Mouse (Mus musculus) gastrocnemius, adult 18-20 months (tissue): ENCODE data around the gene Fam25c. TPM values are rescaled to one million over a fixed set of nuclear protein-coding genes. Genes with fewer than 3 reads are reported as not detected.
A peak's percentile ranks its signal among the peaks of the same experiment; 100 is the strongest.

Source experiments
- DNase-seq: peaks from one replicate; pipeline ENCODE4 v3.0.0; 2021; ENCODE audit warnings: low spot score
- long read RNA-seq, 2 experiments: library from polyadenylated mRNA; stranded (forward); transcript quantifications; one replicate each; pipeline ENCODE4 v2.0.0; 2021
- total RNA-seq, 2 experiments: library from RNA; stranded (reverse); gene quantifications; 2 replicates each; pipeline ENCODE4 v1.2.3; 2021

Gene Fam25c
- not detected for total RNA-seq
- long read RNA-seq, experiment 1 = 0 reads
- long read RNA-seq, experiment 2 = 0 reads

DNA sequence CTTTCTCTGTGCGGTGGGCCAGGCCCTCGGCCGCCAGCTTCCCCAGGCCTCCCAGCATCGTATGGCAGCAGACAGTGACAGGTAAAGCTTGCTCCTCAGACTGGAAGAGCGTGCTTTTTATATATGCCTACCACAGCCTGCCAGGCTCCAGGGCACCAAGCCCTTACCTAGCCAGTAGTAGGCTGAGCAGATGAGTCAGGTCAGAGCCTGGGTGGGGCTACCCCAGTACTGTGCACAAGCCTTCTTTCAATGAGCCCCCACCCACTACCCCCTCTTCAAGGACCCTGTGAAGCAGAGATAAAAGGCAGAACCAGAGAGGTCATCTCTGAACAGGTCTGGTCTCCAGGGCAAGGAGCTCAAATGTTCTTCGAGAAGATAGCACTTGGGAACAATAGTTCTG, at the start of gene Fam25c:
Gene Fam25c, minus strand, starts transcription at position 133 of the 400 bp plus-strand sequence.
- DNase-seq = no peak

DNA sequence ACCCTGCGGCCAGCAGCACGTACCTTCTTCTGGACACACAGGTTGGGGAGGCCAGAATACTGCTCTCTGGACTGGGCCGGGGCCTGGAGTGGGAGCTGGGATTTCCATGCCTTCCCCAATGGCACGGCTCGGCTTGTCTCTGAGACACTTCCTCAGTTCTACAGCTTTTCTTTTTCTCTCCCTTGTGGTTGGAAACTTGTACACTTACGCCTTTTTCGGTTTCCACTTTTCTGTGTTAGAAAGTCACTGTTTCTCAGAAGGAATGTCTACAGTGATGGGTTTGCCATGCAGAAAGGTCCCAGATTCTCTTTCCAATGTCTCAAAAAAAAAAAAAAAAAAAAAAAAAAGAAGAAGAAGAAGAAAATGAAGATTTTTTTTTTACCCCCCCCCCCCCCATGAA, 48.2 kb upstream of the Fam25c start:
- no peak for DNase-seq

DNA sequence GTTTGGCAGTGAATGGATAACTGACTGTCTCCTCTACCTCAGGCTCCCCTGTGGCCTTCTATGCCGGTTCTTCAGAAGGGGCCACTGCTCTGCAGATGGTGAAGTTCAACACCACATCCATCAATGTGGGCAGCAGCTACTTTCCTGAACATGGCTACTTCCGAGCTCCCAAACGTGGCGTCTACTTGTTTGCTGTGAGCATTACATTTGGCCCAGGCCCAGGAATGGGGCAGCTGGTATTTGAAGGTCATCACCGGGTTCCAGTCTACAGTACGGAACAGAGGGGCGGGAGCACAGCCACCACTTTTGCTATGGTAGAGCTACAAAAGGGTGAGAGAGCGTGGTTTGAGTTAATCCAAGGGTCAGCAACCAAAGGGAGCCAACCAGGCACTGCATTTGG, 47.6 kb upstream of the Fam25c start:
- DNase-seq = no peak

GRCm38 (mm10) chr14:34401135-34401534, 45.9 kb upstream of the Fam25c start:
- DNase-seq = peak; percentile 86

- no peak for DNase-seq
Observed at GRCm38 (mm10) chr14:34400021-34400420, 44.8 kb upstream of the Fam25c start.

- no peak for DNase-seq
Observed at GRCm38 (mm10) chr14:34399301-34399700, 44.1 kb upstream of the Fam25c start.

DNA sequence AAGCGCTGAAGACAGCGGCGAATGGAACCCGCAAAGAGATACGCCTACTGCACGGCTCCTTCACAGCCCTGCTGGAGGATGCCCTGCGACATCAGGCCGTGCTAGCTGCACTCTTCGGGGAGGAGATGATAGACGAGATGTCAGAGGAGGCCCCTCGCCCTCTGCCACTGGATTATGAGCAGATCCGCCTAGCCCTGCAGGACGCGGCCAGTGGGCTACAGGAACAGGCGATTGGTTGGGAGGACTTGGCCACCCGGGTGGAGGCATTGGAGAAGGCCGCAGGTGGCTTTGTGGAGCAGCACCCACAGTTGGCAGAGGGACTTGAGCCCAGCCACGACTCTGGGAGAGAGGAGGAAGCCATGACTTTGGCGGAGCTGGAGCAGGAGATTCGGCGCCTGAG, 43.7 kb upstream of the Fam25c start:
- no peak for DNase-seq

DNA sequence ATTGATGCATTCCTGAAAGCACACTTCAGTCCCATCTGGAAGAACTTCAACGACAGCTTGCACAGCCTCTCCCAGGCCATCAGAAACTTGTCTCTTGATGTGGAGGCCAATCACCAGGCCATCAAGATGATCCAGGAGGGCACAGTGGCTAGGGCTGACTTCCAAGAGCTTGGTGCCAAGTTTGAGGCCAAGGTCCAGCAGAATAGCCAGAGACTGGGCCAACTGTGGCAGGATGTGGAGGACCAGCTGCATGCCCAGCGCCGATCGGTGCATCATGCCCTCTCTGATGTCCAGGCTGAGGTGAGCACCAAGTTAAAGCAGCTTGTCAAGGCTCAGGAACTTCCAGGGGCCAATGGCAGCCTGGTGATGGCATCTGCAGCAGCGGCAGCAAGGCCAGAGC, 42.6 kb upstream of the Fam25c start:
- no peak for DNase-seq

DNA sequence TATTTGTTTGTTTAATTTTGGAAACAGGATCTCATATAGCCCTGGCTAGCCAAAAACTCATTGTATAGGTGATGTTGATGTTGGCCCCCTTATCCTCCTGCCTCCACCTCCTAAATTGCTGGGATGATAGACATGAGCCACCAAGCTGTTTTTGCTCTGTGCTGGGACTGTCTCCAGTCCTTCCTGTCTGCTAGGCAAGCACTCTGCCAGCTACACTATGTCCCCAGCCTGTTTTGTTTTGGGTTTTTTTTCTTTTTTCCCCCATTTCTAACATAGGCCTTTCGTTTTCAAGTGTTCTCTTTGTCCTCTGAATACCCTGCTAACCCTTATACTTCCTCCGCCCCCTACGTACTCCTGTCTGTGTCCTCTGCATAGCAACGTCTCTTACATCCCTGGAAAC, 38.1 kb upstream of the Fam25c start:
- DNase-seq = no peak

DNA sequence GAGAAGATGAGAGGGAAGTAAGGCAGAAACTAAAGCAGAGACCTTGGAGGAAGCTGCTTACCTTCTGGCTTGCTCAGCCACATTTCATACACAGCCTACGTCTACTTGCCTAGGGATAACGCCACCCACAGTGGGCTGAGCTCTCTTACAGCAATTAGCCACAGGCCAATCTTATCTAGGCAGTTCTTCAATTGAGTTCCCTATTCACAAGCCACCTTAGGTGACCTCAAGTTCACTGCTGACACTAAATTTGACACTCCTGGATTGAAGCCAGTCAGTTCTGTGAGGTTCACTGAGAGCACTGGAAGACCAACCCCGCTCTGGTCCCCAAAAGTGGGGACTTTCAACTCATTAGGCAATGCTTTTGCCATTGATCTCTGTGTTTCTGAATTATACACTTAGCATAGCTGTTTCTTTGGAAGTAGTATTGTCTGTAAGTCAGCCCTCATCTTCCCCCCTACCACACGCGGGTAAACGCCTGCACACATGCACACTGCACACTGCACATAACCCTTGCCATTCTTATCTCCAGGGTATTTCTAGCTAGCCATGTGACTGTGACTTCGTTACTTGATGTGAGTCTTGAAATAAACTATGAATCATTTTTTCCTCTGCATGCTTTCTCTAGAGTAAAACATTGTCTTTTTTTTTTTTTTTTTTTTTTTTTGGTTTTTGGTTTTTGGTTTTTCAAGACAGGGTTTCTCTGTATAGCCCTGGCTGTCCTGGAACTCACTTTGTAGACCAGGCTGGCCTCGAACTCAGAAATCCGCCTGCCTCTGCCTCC, 27.9 kb upstream of the Fam25c start:
- no peak for DNase-seq

- no peak for DNase-seq
Observed at GRCm38 (mm10) chr14:34378560-34379331, 23.5 kb upstream of the Fam25c start.

DNA sequence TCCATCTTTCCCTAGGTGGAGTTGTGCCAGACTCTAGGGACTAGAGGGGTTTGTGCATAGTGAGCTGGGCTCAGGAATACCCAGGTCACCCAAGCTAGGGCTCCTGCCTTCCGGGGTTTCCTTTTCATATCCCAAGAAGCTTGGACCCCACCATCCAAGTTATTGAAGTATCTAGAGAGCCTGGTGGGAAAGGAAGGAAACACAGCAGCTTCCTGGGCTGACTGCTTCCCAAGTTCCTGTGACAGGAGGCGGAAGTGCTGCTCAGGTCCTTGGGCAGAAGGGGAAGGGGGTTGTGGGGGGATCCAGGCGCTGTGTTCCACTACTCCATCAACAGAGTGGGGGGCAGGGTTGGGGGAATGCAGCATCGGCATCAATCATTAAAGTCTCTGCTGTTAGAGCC, 21.9 kb upstream of the Fam25c start:
- DNase-seq = no peak

GRCm38 (mm10) chr14:34375941-34376340, 20.7 kb upstream of the Fam25c start:
- no peak for DNase-seq

GRCm38 (mm10) chr14:34375415-34375904, 20.2 kb upstream of the Fam25c start, which contains the start of gene Mmrn2:
Gene Mmrn2 (plus strand): TSS chr14:34375465.
- no peak for DNase-seq

DNA sequence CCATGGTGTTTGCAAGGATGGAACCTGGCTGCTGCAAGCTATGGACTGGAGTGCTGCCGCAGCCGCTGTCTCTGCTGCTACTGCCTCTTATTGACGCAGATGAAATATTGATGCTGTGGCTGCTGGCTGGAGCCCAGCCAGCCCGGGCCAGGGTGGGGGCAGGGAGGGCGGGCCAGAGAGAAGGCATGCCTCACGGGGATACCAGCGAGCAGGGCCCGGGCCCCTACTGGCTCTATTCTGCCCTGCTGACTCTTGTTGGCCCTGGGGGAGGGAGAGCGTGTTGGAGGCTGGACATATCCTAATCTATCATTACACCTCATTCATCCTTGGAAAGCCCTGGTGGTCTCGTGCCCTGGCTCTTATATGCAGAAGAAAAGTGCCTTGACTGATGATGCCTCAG, 19.3 kb upstream of the Fam25c start, which contains the start of gene Sncg:
Gene Sncg, minus strand, starts transcription at position 213 of the 400 bp plus-strand sequence.
- no peak for DNase-seq

DNA sequence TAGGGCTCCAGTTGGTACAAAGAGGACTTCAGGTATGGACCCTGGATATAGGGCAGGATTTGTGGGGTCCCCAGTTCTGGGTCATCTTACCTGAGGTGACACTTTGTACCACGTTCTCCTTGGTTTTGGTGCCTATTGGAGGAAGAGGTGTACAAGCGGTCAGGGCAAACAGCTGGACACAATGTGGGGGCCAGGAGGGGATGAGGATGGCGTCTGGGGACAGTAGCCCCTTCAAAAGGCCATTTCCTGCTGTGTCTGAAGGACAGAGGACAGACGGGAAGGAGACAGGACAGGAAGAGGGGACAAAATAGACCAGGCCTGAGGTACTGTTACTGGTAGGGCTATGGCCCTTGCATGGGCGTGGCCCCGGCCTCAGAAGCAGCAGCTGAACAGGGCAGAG, 18.3 kb upstream of the Fam25c start:
- DNase-seq = no peak

DNA sequence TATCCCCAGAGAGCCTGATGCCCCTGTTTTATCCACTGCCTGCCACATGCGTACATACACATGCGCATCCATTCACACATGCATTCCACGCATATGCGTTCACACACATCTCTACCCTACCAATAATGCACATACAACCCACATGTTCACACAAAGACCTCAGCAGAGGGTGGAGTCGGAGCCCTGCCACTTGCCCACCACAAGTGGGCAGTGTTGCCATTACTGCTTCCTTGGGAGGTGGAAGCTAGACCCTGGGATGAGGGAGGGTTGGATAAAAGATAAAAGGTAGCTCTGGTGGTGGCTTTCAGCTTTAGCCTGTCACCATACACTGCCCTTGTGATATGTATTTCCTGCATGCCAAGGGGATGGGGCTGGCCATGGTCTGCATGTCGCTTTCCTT, 17.4 kb upstream of the Fam25c start:
- peak; percentile 66 for DNase-seq

DNA sequence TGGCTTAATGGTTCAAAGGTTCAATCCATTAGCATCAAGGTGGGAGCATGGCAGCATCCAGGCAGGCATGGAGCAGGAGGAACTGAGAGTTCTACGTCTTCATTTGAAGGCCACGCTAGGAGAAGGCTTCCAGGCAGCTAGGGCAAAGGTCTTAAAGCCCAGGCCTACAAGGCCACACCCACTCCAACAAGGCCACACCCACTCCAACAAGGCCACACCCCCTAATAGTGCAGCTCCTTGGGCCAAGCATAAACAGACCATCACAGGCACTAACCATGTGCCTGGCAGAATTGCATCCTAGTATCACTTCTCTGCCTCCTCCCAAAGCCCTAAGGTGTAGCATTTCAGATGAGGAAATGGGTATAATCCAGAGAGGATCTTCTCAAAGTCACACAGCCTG, 16.5 kb upstream of the Fam25c start:
- DNase-seq = no peak

- DNase-seq = no peak
Observed at GRCm38 (mm10) chr14:34370921-34371320, 15.7 kb upstream of the Fam25c start.

DNA sequence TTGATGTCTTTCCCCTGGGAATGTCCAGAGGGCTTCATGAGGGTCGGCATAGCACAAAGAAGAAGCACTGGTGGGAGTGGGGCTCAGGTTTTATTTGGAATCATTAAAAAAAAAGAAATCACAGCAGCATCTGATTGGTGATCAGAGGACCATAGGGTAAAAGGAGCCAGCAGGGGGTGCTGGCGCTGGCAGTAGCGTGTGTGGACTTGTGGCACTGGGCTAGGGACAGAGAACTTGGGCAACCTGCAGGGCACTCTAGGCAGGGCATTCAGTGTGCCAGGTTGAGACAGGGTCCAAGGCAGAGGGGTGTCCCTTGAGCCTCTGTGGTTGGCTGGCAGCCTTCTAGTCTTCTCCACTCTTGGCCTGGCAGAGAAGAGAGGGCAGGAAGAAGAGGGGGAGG, 15.0 kb upstream of the Fam25c start:
- no peak for DNase-seq

- no peak for DNase-seq
Observed at GRCm38 (mm10) chr14:34365147-34365507, 9.9 kb upstream of the Fam25c start.
